Mouse (Mus musculus) CH12.LX (cell line): ENCODE measurements around the gene Myt1l.

Source experiments
- CHD1 ChIP-seq: IDR thresholded peaks from 2 replicates; pipeline ENCODE4 v1.6.1; 2012; ENCODE audit warnings: low read depth, low read length, improper control_type of control experiment, inconsistent platforms
- CTCF ChIP-seq, 2 experiments: IDR thresholded peaks in 1 of 2; conservative IDR thresholded peaks in 1 of 2; 2 replicates each; pipeline ENCODE4 v1.5.1; 2011 to 2012; ENCODE audit warnings: low read depth in 2 of 2, low read length in 2 of 2, improper control_type of control experiment in 1 of 2, inconsistent platforms in 1 of 2, mild to moderate bottlenecking in 1 of 2, moderate library complexity in 1 of 2
- EP300 ChIP-seq: IDR thresholded peaks from 2 replicates; pipeline ENCODE4 v1.6.1; 2011; ENCODE audit warnings: low read length, improper control_type of control experiment
- KAT2A ChIP-seq: IDR thresholded peaks from 2 replicates; pipeline ENCODE4 v1.6.1; 2012; ENCODE audit warnings: low read length, improper control_type of control experiment, inconsistent platforms; ENCODE audit not compliant: insufficient replicate concordance
- MAX ChIP-seq: IDR thresholded peaks from 2 replicates; pipeline ENCODE4 v1.6.1; 2011; ENCODE audit warnings: low read length, improper control_type of control experiment
- POLR2A ChIP-seq: IDR thresholded peaks from 2 replicates; pipeline ENCODE4 v1.6.1; 2011; ENCODE audit warnings: low read depth, mild to moderate bottlenecking, improper control_type of control experiment, low read length
- SIN3A ChIP-seq: IDR thresholded peaks from 2 replicates; pipeline ENCODE4 v1.6.1; 2012; ENCODE audit warnings: low read length, improper control_type of control experiment, inconsistent platforms
- TCF12 ChIP-seq: IDR thresholded peaks from 2 replicates; pipeline ENCODE4 v1.6.1; 2014; ENCODE audit warnings: low read depth, mild to moderate bottlenecking, inconsistent platforms, low read length, improper control_type of control experiment
- USF1 ChIP-seq: IDR thresholded peaks from 2 replicates; pipeline ENCODE4 v1.6.1; 2014; ENCODE audit warnings: low read depth, mild to moderate bottlenecking, inconsistent platforms, low read length, improper control_type of control experiment
- ZC3H11A ChIP-seq: IDR thresholded peaks from 2 replicates; pipeline ENCODE4 v1.6.1; 2012; ENCODE audit warnings: low read depth, mild to moderate bottlenecking, inconsistent platforms, low read length, improper control_type of control experiment
- ZMIZ1 ChIP-seq: IDR thresholded peaks from 2 replicates; pipeline ENCODE4 v1.6.1; 2012; ENCODE audit warnings: low read depth, mild to moderate bottlenecking, inconsistent platforms, low read length, improper control_type of control experiment
- ZNF384 ChIP-seq: IDR thresholded peaks from 2 replicates; pipeline ENCODE4 v1.6.1; 2012; ENCODE audit warnings: low read depth, low read length, improper control_type of control experiment, inconsistent platforms

DNA sequence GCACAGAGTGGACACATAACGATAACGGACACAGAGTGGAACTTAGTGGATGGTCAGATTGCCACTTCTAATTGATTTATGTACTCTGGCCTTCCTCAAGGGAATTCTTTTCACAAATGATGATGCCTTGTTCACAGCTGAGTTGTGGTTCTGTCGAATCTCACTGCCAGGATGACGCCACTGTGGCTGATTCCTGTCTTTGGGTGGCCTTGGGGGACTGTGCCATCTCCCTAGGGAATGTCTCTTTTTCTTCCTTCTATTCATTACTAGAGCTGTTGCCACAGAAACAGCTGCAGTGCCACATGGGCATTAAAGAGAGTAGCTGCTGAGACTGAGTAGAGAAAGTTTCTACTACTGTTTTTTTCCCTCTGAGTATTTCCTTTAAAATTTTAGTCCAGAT lies 340.1 kb downstream of the Myt1l start:
- no peak for TF ChIP-seq CTCF (conservative IDR thresholded peaks at IDR 0.05 in 1 of 2, IDR thresholded peaks at IDR 0.05 in 1 of 2; ENCODE audit: low read depth in 2 of 2, low read length in 2 of 2)
- TF ChIP-seq MAX, result no peak
- no peak for TF ChIP-seq ZMIZ1
- no peak for TF ChIP-seq POLR2A
- no peak for TF ChIP-seq EP300
- TF ChIP-seq SIN3A, result no peak
- TF ChIP-seq TCF12, result no peak
- no peak for TF ChIP-seq USF1
- no peak for TF ChIP-seq KAT2A
- TF ChIP-seq ZC3H11A, result no peak
- no peak for TF ChIP-seq CHD1
- no peak for TF ChIP-seq ZNF384
